Mouse (Mus musculus) midbrain, embryonic 16.5 days (tissue): ENCODE data around the gene Fut2. TPM values are rescaled to one million over a fixed set of nuclear protein-coding genes. Genes with fewer than 3 reads are reported as not detected.
A peak's percentile ranks its signal among the peaks of the same experiment; 100 is the strongest.

Experiments
- ATAC-seq: fragments of 200-750 bp; cut with Nextera tagmentation; 2 replicates; pipeline ENCODE4 v1.8.0; 2017; ENCODE audit warnings: moderate TSS enrichment
- H3K27ac ChIP-seq: fragments of 300-500 bp; sonication (generic); 2 replicates; pipeline ENCODE4 v1.5.1; 2014; ENCODE audit warnings: mild to moderate bottlenecking, low read length, mixed read lengths
- H3K27me3 ChIP-seq: fragments of 300-500 bp; sonication (generic); 2 replicates; pipeline ENCODE4 v1.6.1; 2014; ENCODE audit warnings: low read depth, low read length, mixed read lengths; ENCODE audit not compliant: control insufficient read depth, insufficient read depth
- H3K36me3 ChIP-seq: fragments of 300-500 bp; sonication (generic); 2 replicates; pipeline ENCODE4 v1.6.1; 2014; ENCODE audit warnings: mild to moderate bottlenecking, low read length, moderate library complexity, mixed read lengths; ENCODE audit not compliant: control insufficient read depth, insufficient read depth
- H3K4me1 ChIP-seq: fragments of 300-500 bp; sonication (generic); 2 replicates; pipeline ENCODE4 v1.6.1; 2014; ENCODE audit warnings: mild to moderate bottlenecking, low read length, mixed read lengths; ENCODE audit not compliant: control insufficient read depth, insufficient read depth
- H3K4me2 ChIP-seq: fragments of 300-500 bp; sonication (generic); 2 replicates; pipeline ENCODE4 v1.6.1; 2014; ENCODE audit warnings: mild to moderate bottlenecking, low read length, mixed read lengths
- H3K4me3 ChIP-seq: fragments of 300-500 bp; sonication (generic); 2 replicates; pipeline ENCODE4 v1.5.1; 2014; ENCODE audit warnings: low read depth, mild to moderate bottlenecking, low read length, moderate library complexity, mixed read lengths
- H3K9ac ChIP-seq: fragments of 300-500 bp; sonication (generic); 2 replicates; pipeline ENCODE4 v1.6.1; 2014; ENCODE audit warnings: low read depth, low read length, mixed read lengths
- H3K9me3 ChIP-seq: fragments of 300-500 bp; sonication (generic); replicated peaks from 2 replicates; pipeline ENCODE4 v1.6.1; 2014; ENCODE audit warnings: mild to moderate bottlenecking, low read length, mixed read lengths; ENCODE audit not compliant: control insufficient read depth, poor library complexity, severe bottlenecking
- WGBS: fragments of 180-500 bp; shearing (Covaris S2); extraction: QIAGEN DNeasy Blood & Tissue Kit; methylation state at CpG from one replicate; pipeline ENCODE4 v1.1.7; 2014; 5-methylcytosine and 5-hydroxymethylcytosine counted together
- polyA plus RNA-seq: library from polyadenylated mRNA; unstranded; fragments of >200 nt; fragmentation: Nextera tagmentation; extraction: Ambion mirVana; gene quantifications from 2 replicates; pipeline ENCODE4 v1.2.1, GENCODE M21; 2015

The Fut2 gene
- polyA plus RNA-seq, 1 experiment from 2014 or later = 0.16 TPM

DNA sequence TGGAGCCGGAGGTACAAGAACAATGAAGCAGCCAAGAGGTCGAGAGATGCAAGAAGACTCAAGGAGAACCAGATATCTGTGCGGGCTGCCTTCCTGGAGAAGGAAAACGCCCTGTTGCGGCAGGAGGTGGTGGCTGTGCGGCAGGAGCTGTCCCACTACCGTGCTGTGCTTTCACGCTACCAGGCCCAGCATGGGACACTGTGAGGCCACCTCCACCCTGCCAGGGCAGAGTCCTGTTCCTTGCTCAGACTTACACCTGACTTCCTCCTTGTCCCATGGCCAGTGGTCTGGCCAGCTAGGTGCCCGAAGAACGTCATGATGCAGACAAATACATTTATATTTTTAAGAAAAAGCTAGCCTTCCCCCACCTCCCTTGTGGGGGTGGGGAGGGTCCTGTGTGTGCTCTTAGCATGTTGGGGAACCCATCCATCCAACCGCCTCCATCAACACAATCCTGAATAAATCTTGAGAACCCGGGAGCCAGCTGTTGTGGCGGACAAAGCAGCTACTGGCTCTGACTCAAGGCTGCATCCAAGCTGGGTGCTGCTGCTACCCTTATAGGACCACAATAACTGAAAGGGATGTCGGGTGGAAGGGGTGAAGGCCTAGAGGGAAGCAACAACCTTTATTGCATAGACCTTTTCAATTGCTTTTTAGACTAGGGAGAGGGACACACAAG is 43.6 kb upstream of the Fut2 start:
- 66% methylated on average over 14 of the region's 14 CpGs for WGBS
- Histone ChIP-seq H3K4me2 (peak overlapping the region; percentile 98), H3K9me3 (no peaks in the 10 kb centered on the region), H3K27me3 (no peaks in the 10 kb centered on the region), H3K9ac (peak overlapping the region; percentile 38; the same call in 1 of the 2 replicates), H3K4me3 (no peak overlapping the region), H3K36me3 (peaks cover 29% of the 10 kb centered on the region), H3K4me1 (peaks cover 57% of the 10 kb centered on the region), H3K27ac (peak overlapping the region; percentile 79)
- ATAC-seq = no peak

- 22% methylated on average over 6 of the region's 6 CpGs for WGBS
- Histone ChIP-seq H3K27ac (peak overlapping the region; percentile 79), H3K36me3 (peaks cover 29% of the 10 kb centered on the region), H3K4me1 (peaks cover 51% of the 10 kb centered on the region), H3K9me3 (no peaks in the 10 kb centered on the region), H3K27me3 (no peaks in the 10 kb centered on the region), H3K4me2 (peak overlapping the region; percentile 98), H3K4me3 (no peak overlapping the region), H3K9ac (no peak overlapping the region)
- peak; percentile 15; the same call in 1 of the 2 replicates for ATAC-seq
Measured at GRCm38 (mm10) chr7:45709036-45709435, 42.8 kb upstream of the Fut2 start.

GRCm38 (mm10) chr7:45708221-45708761 is 42.1 kb upstream of the Fut2 start:
- Histone ChIP-seq H3K27ac (peak overlapping the region; percentile 79), H3K27me3 (no peaks in the 10 kb centered on the region), H3K9ac (peak overlapping the region; percentile 31; the same call in 1 of the 2 replicates), H3K36me3 (peaks cover 28% of the 10 kb centered on the region), H3K4me3 (no peak overlapping the region), H3K9me3 (no peaks in the 10 kb centered on the region), H3K4me1 (peaks cover 57% of the 10 kb centered on the region), H3K4me2 (peak overlapping the region; percentile 98)
- no peak for ATAC-seq
- WGBS = 56% methylated on average over 13 of the region's 13 CpGs

GRCm38 (mm10) chr7:45707375-45707967 is 41.3 kb upstream of the Fut2 start:
- no peaks in the 10 kb centered on the region for H3K9me3 ChIP-seq
- ATAC-seq = no peak
- peaks cover 65% of the 10 kb centered on the region for H3K4me1 ChIP-seq
- H3K4me2 ChIP-seq = peak overlapping the region; percentile 98
- H3K4me3 ChIP-seq = peak overlapping the region; percentile 62
- peaks cover 20% of the 10 kb centered on the region for H3K36me3 ChIP-seq
- peak overlapping the region; percentile 84 for H3K9ac ChIP-seq
- H3K27ac ChIP-seq = peak overlapping the region; percentile 60
- H3K27me3 ChIP-seq = no peaks in the 10 kb centered on the region
- 1% methylated on average over 27 of the region's 27 CpGs for WGBS

GRCm38 (mm10) chr7:45706721-45707241 is 40.6 kb upstream of the Fut2 start:
- Histone ChIP-seq H3K4me1 (peaks cover 65% of the 10 kb centered on the region), H3K27me3 (no peaks in the 10 kb centered on the region), H3K4me3 (peak overlapping the region; percentile 62), H3K9ac (peak overlapping the region; percentile 84), H3K9me3 (no peaks in the 10 kb centered on the region), H3K27ac (peak overlapping the region; percentile 60), H3K36me3 (peaks cover 17% of the 10 kb centered on the region), H3K4me2 (peak overlapping the region; percentile 98)
- under 1% methylated on average over 42 of the region's 45 CpGs for WGBS
- no peak for ATAC-seq

GRCm38 (mm10) chr7:45705873-45706281 is 39.7 kb upstream of the Fut2 start:
- Histone ChIP-seq H3K9ac (peak overlapping the region; percentile 84), H3K27ac (no peak overlapping the region), H3K4me3 (peak overlapping the region; percentile 62), H3K9me3 (no peaks in the 10 kb centered on the region), H3K36me3 (peaks cover 8% of the 10 kb centered on the region), H3K4me2 (peak overlapping the region; percentile 98), H3K27me3 (no peaks in the 10 kb centered on the region), H3K4me1 (peaks cover 72% of the 10 kb centered on the region)
- no peak for ATAC-seq
- WGBS = 0% methylated on average over 7 of the region's 7 CpGs

GRCm38 (mm10) chr7:45705443-45705864 is 39.3 kb upstream of the Fut2 start:
- Histone ChIP-seq H3K36me3 (peaks cover 4% of the 10 kb centered on the region; the same call in 1 of the 2 replicates), H3K27ac (peak overlapping the region; percentile 67), H3K4me1 (peaks cover 76% of the 10 kb centered on the region), H3K4me2 (peak overlapping the region; percentile 98), H3K9ac (peak overlapping the region; percentile 84), H3K4me3 (peak overlapping the region; percentile 62), H3K9me3 (no peaks in the 10 kb centered on the region), H3K27me3 (no peaks in the 10 kb centered on the region)
- ATAC-seq = no peak
- 0% methylated on average over 21 of the region's 21 CpGs for WGBS

DNA sequence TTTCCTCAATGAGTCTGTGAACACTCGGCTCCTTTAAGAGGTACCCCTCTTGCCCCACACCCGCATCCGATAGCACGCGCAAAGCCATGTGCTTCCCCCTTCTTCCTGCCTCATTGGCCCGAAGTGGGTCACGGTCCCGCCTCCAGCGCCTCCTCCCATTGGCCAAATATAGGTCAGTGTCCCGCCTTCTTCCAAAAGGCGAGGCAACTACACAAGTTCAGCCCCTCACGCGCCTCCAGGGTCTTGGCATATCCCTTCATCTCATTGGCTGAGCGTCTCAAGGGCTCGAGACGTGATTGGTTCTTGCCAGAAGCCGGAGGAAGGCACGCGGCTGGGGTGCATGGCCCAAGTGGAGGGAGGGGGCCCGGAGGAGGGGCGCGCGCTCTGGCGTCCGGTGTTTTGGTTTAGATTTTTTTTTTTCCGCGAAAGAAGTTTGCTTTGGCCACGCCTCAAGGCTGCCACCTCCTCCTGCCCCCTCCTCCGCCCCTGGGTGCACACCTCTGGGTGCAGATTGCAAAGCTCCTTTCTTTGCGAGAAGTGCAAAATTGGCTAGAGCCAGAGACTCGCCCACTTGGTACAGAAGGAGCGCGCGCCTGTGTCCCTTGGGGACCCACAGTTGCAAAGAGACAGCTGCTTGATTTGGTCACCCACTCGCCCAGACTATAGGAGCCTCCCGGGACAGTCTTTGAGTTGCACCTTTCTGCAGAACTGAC is 38.7 kb upstream of the Fut2 start, which contains the start of gene Dbp:
Gene Dbp (plus strand): TSS at position 359 of the 713 bp plus-strand sequence.
- peak within 1 kb of the TSS; percentile 86 for H3K27ac ChIP-seq
- no peaks in the 10 kb centered on the region for H3K27me3 ChIP-seq
- H3K4me3 ChIP-seq = peak within 1 kb of the TSS; percentile 62
- H3K9ac ChIP-seq = peak within 1 kb of the TSS; percentile 84
- 0% methylated on average over 36 of the region's 36 CpGs for WGBS
- H3K9me3 ChIP-seq = no peaks in the 10 kb centered on the region
- peaks cover under 1% of the 10 kb centered on the region; the same call in 1 of the 2 replicates for H3K36me3 ChIP-seq
- H3K4me1 ChIP-seq = peaks cover 72% of the 10 kb centered on the region
- peak; percentile 82 for ATAC-seq
- peak within 1 kb of the TSS; percentile 98 for H3K4me2 ChIP-seq
